Mouse (Mus musculus): Measurements from ENCODE around the gene Washc2. TPM values are rescaled to one million over a fixed set of nuclear protein-coding genes. Genes with fewer than 3 reads are reported as not detected.

The Washc2 gene
- total RNA-seq, 2 experiments from 2014 or later, result 21.6 to 30.7 TPM

DNA sequence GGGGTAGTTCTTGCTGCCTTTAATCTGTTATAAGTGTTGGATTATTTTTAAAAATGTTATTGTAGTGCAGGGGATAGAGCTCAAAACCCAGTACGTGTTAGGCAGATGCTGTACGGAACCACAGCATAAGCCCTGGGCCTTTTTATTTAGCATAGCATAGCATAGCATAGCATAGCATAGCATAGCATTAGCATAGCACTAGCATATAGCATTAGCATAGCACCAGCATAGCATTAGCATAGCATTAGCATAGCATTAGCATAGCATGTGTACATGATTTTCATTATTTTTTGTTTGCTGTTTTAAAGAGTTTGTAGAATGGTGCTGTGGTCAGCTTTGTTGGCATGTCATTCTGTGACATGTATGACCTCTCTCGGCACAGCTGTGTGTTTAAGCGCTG is 51.8 kb downstream of the Washc2 start:
- no peak for ATAC-seq (replicated peaks; ENCODE audit: low FRiP score, poor library complexity, severe bottlenecking)

DNA sequence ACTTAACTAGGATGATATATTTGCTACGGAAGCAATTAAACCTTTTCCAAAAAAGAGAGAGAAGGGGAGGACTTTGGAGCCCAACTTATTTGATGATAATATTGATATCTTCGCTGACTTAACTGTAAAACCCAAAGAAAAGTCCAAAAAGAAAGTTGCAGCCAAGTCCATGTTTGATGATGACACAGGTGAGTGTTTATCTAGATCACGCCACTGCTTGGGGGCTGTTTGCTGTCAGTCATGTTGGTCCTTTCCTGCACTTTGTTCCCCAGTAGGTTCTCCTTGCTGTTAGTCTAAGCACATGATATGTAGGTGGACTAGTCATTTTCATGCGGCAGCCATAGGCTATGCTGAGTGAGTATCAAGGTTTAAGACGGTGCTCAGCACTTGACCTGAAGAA is 52.6 kb downstream of the Washc2 start:
- ATAC-seq (replicated peaks; ENCODE audit: low FRiP score, poor library complexity, severe bottlenecking), result no peak

DNA sequence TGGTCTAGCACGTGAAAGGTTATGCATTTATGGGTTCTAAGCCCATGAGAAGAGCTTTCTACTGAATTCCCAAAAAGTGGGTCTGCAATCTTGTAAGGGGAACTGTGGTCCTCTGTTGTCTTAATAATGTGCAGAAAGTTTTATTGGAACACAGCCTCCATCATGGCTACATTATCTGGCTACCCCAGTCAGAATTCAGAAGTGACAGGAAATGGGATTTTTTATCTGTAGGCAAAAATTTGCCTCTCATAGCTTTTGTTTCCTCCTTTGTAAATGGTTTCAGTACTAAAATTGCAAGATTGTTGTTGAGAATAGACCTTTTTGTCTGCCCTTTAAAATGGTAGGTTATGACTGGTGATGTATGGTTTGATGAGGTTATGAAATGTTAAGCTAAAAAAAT is 55.0 kb downstream of the Washc2 start:
- ATAC-seq (replicated peaks; ENCODE audit: low FRiP score, poor library complexity, severe bottlenecking), result no peak

DNA sequence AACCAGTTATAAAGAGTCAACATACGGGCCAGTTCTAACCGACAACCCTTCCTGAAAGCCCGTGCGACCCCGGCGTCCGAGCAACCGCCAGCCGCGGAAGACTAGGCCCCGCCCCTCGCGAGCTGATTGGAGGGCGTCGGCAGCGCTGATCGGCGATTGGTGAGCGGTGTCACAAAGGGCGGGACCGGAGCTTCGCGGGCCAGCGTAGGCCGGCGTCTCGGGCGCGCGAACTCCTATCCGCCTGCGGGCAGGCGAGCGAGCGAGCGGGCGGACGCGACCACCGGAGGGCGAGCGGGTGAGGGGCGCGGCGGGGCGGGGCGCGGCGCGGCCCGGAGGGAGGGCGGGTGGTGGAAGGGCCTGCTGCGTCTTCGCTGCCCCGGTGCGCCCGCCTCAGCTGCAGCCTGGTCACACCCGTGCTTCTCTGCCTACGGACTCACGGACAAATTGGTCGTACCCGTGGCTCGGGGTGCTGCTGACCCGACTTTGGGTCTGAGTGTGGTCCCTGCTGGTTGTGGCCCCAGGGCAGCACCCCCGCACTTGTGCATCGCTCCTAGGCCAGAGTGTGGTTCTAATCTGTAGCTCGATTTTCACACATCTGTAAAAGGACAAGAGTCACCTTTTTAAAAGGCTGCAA is 56.3 kb downstream of the Washc2 start, which contains the start of gene Zfand4:
Gene Zfand4, plus strand, starts transcription at position 205 of the 634 bp plus-strand sequence.
- ATAC-seq (replicated peaks; ENCODE audit: low FRiP score, poor library complexity, severe bottlenecking), result peak; percentile 95

DNA sequence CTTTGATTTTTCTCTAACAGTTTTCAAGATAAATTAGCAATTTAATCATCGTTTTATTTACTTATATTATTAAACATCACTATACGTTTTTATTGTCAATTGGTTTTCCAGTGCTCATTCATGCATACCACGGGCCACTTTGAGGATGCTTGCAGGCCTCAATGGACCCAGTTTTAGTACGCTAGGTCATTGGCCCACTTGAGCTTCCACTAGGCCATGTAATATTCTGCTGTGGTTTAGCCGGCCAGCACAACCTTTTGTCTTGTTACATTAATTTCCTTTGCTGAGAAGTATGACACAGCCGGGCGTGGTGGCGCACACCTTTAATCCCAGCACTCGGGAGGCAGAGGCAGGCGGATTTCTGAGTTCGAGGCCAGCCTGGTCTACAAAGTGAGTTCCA is 57.0 kb downstream of the Washc2 start:
- no peak for ATAC-seq (replicated peaks; ENCODE audit: low FRiP score, poor library complexity, severe bottlenecking)

DNA sequence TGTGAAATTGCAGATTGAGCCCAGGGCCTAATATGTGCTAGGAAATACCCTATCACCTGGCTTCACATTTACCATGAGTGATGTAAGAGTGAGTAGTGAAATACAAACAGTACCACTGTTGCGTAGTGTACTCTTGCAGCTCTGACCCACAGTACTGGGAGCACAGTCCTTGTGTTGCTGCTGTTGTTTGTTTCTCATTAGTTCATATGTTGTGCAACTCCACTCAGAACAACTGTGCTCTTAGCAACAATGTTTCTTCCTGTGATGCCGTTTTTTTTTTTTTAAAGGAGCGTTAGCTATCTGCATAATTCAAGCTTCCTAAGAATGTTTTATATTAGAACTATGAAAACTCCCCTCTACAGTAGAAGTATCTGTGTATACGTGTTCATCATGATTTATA is 57.8 kb downstream of the Washc2 start:
- no peak for ATAC-seq (replicated peaks; ENCODE audit: low FRiP score, poor library complexity, severe bottlenecking)

DNA sequence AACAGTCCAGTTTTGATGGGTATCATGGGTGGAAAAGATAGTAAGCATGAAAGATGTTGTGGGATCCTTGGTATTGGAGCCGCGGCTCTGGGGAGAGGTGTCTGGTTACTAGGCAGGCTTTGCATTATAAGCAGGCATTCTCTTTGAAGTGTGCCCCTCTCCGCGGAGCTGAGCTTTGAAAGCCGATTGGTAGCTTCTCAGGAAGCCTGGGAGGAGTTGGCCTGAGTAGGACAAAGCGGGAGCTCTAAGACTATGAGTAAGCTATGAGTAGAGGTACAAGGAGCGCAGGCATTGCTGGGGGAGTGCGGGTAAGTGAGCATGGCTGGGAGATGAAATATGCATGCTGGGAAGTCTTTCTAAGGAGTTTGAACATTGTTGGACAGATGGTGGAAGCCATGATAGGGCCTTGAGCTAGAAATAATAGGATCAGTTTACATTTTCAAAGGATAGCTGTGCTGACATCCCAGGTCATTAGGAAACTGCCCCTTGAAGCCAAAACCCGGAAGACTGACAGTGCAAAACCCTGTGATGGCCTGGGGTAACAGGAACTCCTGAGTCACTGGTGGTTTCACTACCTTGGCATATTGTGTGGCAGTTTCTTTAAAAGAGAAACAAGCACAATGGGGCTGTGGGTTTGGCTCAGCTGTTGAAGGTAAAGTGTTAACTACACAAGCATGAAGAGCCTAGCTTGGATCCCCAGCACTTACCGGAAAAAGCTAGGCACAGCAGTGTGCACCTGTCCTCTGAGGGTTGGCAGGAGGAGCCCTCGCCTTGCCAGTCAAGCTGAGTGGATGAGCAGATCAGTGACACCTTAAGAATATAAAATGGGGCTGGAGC is 58.7 kb downstream of the Washc2 start:
- ATAC-seq (replicated peaks; ENCODE audit: low FRiP score, poor library complexity, severe bottlenecking), result peak; percentile 27

DNA sequence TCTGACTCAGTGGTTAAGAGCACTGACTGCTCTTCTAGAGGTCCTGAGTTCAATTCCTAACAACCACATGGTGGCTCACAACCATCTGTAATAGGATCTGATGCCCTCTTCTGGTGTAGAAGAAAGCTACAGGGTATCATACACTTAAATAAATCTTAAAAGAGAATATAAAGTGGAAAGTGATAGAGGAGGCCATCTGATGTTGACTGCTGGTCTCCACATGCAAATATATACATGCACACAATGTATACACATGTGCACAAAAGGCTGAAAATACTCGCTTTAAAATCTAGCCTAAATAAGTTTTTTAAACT is 59.2 kb downstream of the Washc2 start:
- ATAC-seq (replicated peaks; ENCODE audit: low FRiP score, poor library complexity, severe bottlenecking), result no peak

DNA sequence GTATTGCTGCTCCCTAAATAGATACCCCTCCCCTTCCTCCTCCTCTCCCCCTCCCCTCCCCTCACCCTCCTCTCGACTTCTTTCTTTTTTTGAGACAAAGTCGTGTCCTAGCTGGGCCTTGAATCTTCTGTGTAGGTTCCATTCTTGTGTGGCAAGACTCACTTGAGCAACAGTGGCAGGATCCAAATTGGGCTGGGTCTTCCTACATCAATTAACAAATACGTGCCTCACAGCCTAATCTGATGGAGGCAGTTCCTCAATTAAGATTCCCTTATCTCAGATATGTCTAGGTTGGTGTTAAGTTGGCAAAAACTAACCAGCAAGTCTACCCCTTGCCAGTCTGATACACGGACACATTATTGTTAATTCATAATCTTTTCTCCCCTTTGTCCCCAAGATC is 67.9 kb downstream of the Washc2 start:
- ATAC-seq (replicated peaks; ENCODE audit: low FRiP score, poor library complexity, severe bottlenecking), result no peak

DNA sequence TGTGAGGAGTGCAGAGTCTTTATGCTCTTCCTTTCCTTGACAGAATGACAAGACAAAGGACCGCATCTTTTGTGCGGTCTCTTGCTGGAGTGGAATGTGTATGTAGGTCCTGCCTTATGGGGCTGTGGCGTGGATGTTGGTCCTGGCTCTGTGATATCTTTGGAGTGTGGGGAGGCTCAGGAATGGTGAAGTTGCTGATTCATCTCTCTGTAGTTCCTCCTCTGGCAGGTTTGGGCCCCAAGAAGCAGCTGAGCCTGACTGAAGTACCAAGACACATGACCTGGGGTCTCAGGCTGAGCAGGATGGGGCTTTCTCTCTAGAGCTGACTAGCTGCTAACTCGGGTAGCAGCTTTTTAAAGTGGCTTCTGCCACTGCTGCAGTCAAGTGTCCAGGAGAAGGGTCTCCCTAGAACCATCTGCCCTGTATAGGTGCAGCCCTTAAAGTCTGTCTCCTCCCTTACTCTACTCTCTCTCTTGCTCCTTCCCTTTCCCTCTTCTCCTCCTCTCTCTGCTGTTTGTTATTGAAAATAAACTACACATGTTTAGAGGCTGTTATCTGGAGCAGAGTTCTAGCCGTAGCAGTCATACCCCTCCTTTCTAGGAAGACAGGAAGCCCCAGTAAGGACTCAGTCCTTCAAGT is 71.0 kb downstream of the Washc2 start:
- ATAC-seq (replicated peaks; ENCODE audit: low FRiP score, poor library complexity, severe bottlenecking), result 0 out of 2 replicates have a peak, but pooled peaks have one; percentile 44

DNA sequence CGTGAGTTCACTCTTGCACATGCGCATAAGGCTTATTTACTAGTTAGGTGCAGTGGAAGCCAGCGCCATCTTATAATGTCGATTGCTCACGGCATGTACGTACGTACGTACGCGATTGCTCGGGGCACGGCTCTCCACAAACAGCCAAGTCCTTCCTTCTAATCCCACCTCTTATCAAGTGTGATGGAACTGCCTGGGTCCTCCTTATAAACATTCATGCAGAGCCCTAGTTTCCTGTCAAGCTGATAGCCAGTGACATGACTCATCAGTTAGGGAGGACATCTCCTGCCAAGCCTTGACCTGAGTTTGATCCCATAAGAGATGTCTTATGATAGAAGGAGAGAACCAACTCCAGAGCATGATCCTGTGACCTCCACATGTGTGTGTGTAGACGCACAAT is 73.2 kb downstream of the Washc2 start:
- ATAC-seq (replicated peaks; ENCODE audit: low FRiP score, poor library complexity, severe bottlenecking), result peak; percentile 76

DNA sequence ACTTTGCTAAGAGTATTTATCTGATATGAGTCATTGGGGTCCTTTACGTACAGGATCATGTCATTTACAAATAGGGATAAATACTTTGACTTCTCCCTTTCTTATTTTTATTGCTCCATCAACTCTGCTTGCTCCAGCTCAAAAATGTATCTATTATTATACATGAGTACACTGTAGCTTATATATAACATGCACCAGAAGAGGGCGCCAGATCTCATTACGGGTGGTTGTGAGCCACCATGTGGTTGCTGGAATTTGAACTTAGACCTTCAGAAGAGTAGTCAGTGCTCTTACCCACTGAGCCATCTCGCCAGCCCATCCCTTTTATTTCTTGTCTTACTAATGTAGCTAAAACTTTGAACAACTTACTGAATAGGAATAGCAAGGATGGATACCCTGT is 74.7 kb downstream of the Washc2 start:
- no peak for ATAC-seq (replicated peaks; ENCODE audit: low FRiP score, poor library complexity, severe bottlenecking)

DNA sequence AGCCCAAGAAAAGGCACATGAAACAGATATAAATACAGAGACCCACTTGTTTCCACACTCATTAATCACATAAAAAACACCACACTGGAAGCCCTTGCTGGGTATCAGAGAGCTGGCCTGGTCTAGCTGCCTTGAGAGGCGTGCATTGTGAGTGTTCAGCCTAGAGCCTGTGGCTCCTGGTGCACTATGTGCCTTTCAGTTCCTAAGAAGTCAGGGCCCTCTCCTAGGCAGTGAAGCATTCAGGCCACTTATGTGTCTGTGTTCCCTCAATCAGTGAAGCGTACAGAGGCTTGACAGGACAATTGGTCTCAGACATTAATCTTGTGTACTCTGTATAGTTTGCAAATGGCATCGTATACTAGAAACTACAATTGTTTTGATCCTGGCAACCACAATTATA is 75.4 kb downstream of the Washc2 start:
- no peak for ATAC-seq (replicated peaks; ENCODE audit: low FRiP score, poor library complexity, severe bottlenecking)

DNA sequence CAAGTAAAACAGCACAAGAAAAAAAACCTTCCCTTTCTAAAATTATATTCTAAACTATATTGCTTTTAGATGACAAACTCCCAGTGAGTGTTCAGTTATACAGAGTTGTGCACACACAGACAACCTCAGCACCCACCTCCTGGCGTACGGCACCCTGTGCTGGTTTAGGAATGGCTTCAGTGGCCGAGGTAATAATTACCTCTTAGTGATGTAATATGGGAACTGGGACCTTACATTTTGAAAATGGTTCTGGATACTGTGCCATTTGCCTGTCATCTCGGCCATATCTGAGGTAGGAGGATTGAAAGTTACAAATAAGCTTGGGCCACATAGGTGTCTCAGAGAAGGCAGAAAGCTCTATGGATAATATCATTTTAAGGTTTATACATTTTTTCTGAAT is 78.5 kb downstream of the Washc2 start:
- ATAC-seq (replicated peaks; ENCODE audit: low FRiP score, poor library complexity, severe bottlenecking), result no peak

DNA sequence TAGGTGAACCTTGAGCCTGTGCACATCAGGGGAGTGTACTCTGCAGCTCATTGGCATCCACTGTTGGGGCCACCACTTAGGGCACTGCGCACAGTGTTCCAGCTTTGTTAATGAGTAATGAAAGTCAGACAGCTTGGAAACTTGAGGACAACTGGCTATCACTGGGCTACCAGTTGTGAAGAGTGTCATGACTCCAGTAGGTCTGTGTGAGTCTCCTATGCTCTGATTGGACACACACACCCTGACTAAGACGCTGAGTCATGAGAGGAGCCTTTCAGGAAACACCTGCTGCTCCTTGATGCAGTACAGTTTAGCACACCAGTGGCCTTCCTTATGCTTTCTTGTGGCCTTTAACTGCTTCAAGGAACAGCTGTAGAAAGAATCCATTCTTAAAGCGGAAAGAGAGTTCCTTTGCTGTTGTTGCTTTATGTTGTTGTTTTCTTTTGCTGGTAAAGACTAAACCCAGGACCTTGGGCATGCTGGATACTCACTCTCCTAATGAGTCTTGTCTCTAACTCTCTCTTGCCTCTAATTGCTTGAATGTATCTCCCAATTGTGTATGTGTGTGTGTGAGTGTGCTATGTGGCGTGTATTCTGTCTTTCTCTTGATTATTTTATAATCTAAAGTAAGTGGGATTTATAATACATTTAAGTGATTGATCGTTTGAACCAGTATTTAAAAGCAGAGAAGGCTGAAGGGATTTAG is 79.2 kb downstream of the Washc2 start:
- ATAC-seq (replicated peaks; ENCODE audit: low FRiP score, poor library complexity, severe bottlenecking), result peak; percentile 98

DNA sequence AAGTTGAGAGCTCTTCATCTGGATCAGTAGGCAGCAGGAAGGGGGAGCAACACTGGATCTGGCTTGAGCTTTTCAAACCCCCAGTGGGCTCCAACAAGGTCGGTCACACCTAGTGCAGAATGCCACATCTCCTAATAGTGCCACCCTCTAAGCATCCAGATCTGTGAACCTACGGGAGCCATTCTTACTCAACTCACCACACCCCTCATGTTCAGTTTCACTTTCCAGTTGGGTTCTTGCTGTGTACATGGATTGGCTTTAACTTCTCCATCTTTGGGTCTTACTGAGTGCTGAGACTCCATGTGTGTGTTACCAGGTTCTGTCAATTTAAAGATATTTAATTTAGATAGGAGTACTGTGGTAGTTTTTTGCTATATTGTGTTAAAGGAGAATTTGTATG is 103.6 kb downstream of the Washc2 start:
- no peak for ATAC-seq (replicated peaks; ENCODE audit: low FRiP score, poor library complexity, severe bottlenecking)

Other genes starting within 250 kb of the Washc2 start
- gene Plxnd1, start 213.0 kb upstream of the Washc2 start, total RNA-seq (2015; ENCODE audit: low replicate concordance), result 10.0 and 55.1 TPM in 2 replicates
- gene Plxnd1, start 213.0 kb upstream of the Washc2 start, total RNA-seq (2017; ENCODE audit: low replicate concordance), result 11.8 and 18.1 TPM in 2 replicates
- 15.5 and 18.3 TPM in 2 replicates for gene Tmcc1, start 14.6 kb upstream of the Washc2 start, total RNA-seq (2015; ENCODE audit: low replicate concordance)
- gene Tmcc1, start 14.6 kb upstream of the Washc2 start, total RNA-seq (2017; ENCODE audit: low replicate concordance), result 10.7 and 14.7 TPM in 2 replicates
- gene Zfand4, start 56.2 kb downstream of the Washc2 start, total RNA-seq (2015; ENCODE audit: low replicate concordance), result 3.8 and 17.6 TPM in 2 replicates
- gene Zfand4, start 56.2 kb downstream of the Washc2 start, total RNA-seq (2017; ENCODE audit: low replicate concordance), result 8.4 and 25.7 TPM in 2 replicates
- gene March8, start 130.0 kb downstream of the Washc2 start, total RNA-seq (2015; ENCODE audit: low replicate concordance), result 546 and 733 TPM in 2 replicates
- 1,003 and 1,028 TPM in 2 replicates for gene March8, start 130.0 kb downstream of the Washc2 start, total RNA-seq (2017; ENCODE audit: low replicate concordance)

All from erythroblast, adult 5-6 weeks (primary cell).